Comparison of ENCODE assay signal across 8 mouse cellular contexts in genomic region chr9:75313832-75314516, GRCm38 (mm10). TPM values are rescaled to one million over a fixed set of nuclear protein-coding genes. Genes with fewer than 3 reads are reported as not detected.
DNase-seq lines count a peak whose midpoint lies in the region; ATAC-seq and TF ChIP-seq lines count a peak whose summit lies in the region.

No protein-coding gene starts in this region.

- ATAC-seq in hematopoietic stem cell, adult 5-6 weeks (replicated peaks in 1 of 2; ENCODE audit: insufficient read depth in 1 of 2, low FRiP score in 2 of 2, low TSS enrichment in 1 of 2, low read depth in 1 of 2, poor library complexity in 2 of 2, severe bottlenecking in 2 of 2), result peak; percentile 83 to 85

- H3K27ac ChIP-seq in ES-E14 (ENCODE audit: insufficient read depth, low read depth, low read length, poor library complexity, severe bottlenecking), result peak overlapping the region; percentile 56

- H3K36me3 ChIP-seq in ES-E14 (ENCODE audit: control insufficient read depth, insufficient read depth, low read length, poor library complexity, severe bottlenecking), result no peaks in the 10 kb centered on the region

- H3K4me1 ChIP-seq in ES-E14 (ENCODE audit: control insufficient read depth in 2 of 2, insufficient read depth in 2 of 2, low read length in 2 of 2, poor library complexity in 1 of 2), result peaks cover under 1 to 7% of the 10 kb centered on the region in 2 experiments; a peak in 2 of 4 replicates

- H3K9ac ChIP-seq in ES-E14 (ENCODE audit: insufficient read depth, low read depth, low read length, poor library complexity, severe bottlenecking), result peak overlapping the region; percentile 87

- H3K4me3 ChIP-seq in ES-E14 (ENCODE audit: insufficient read depth in 1 of 2, low read depth in 1 of 2, low read length in 2 of 2, poor library complexity in 1 of 2, severe bottlenecking in 1 of 2), result peak overlapping the region; percentile 67 to 94

- H3K9me3 ChIP-seq in ES-E14 (ENCODE audit: control insufficient read depth, insufficient read depth, low read depth, low read length), result no peaks in the 10 kb centered on the region

- DNase-seq in ES-E14 (ENCODE audit: low read depth, low spot score), result peak; percentile 59
- peak; percentile 89 for DNase-seq in cerebellum, adult 11 months
- DNase-seq in forelimb bud, embryonic 11.5 days (ENCODE audit: low read depth, low spot score), result peak; percentile 63
- peak; percentile 83 to 84 for DNase-seq in layer of hippocampus, postnatal 14 days (ENCODE audit: low spot score in 2 of 2)
- DNase-seq in lung, postnatal 10 days, result peak; percentile 85
- peak; percentile 84 for DNase-seq in ovary, postnatal 36 days (ENCODE audit: low spot score)
- DNase-seq in thymus, postnatal 36 days, result peak; percentile 83 to 86

- in situ Hi-C loops in ES-E14 (cut with MboI; ENCODE audit: low sequenced_read_pairs in 2 of 2, unreplicated experiment in 2 of 2), result no loop called here

TF ChIP-seq in ES-E14, 5 proteins besides CTCF, POLR2A, EP300 and RAD21:
- TF ChIP-seq HCFC1 (IDR thresholded peaks at IDR 0.05; ENCODE audit: borderline replicate concordance, insufficient read depth, low read length), result no peak
- no peak for TF ChIP-seq ZC3H11A (IDR thresholded peaks at IDR 0.05; ENCODE audit: borderline replicate concordance, low read depth, low read length)
- no peak for TF ChIP-seq CHD2 (IDR thresholded peaks at IDR 0.05; ENCODE audit: low read depth, low read length)
- TF ChIP-seq MAFK (IDR thresholded peaks at IDR 0.05; ENCODE audit: insufficient read depth, low read depth, low read length), result no peak
- TF ChIP-seq ZNF384 (IDR thresholded peaks at IDR 0.05; ENCODE audit: low read depth, low read length), result no peak

RNA-seq across cellular contexts. Expression of gene Gnb5, which starts 7.9 kb away (rescaled TPM):
- 5.7 and 6.7 TPM in 2 replicates for total RNA-seq in ES-E14 (2012; rRNA removed)
- total RNA-seq in hematopoietic stem cell, adult 5-6 weeks (2017), result 6.5 and 8.4 TPM in 2 replicates
- 100 to 1,000 TPM; 115 to 120 TPM for total RNA-seq in layer of hippocampus, postnatal 14 days (2021)

RNA-seq across cellular contexts. Expression of gene Bcl2l10, which starts 33.6 kb away (rescaled TPM):
- 0.71 and 1.1 TPM in 2 replicates for total RNA-seq in ES-E14 (2012; rRNA removed)
- total RNA-seq in hematopoietic stem cell, adult 5-6 weeks (2017), result not detected in 2 replicates
- under 1 TPM in 1 of 2 experiments, not detected in 1; 0.31 TPM for total RNA-seq in layer of hippocampus, postnatal 14 days (2021)

Comparison
In these comparisons a context has a peak if more than half of its experiments do, and no peak if none do; other contexts are left out.
1. Peak in every context shown above with its lines: DNase-seq, ATAC-seq, H3K4me3 ChIP-seq and H3K27ac ChIP-seq.
2. RNA of gene Gnb5, which starts 7.9 kb away (total RNA-seq): 115 to 120 TPM in layer of hippocampus, postnatal 14 days; 6.5 to 8.4 TPM in hematopoietic stem cell, adult 5-6 weeks and 5.7 to 6.7 TPM in ES-E14; every median in the first group is over 10 times any median in the second.